Mouse (Mus musculus) heart, embryonic 13.5 days (tissue): ENCODE results near the gene Fndc3b. TPM values are rescaled to one million over a fixed set of nuclear protein-coding genes. Genes with fewer than 3 reads are reported as not detected.

Source experiments
- ATAC-seq: fragments of 200-750 bp; cut with Nextera tagmentation; 2 replicates; pipeline ENCODE4 v1.8.0; 2017; ENCODE audit warnings: moderate TSS enrichment; ENCODE audit not compliant: insufficient number of reproducible peaks, low FRiP score, low TSS enrichment; ENCODE audit errors: extremely low read depth
- H3K27ac ChIP-seq: fragments of 300-500 bp; sonication (generic); replicated peaks from 2 replicates; pipeline ENCODE4 v1.5.1; 2015; ENCODE audit warnings: moderate library complexity, mild to moderate bottlenecking, inconsistent platforms
- H3K27me3 ChIP-seq: fragments of 300-500 bp; sonication (generic); replicated peaks from 2 replicates; pipeline ENCODE4 v1.6.1; 2015; ENCODE audit warnings: mild to moderate bottlenecking, inconsistent platforms
- H3K36me3 ChIP-seq: fragments of 300-500 bp; sonication (generic); 2 replicates; pipeline ENCODE4 v1.6.1; 2015; ENCODE audit warnings: mild to moderate bottlenecking, inconsistent platforms
- H3K4me1 ChIP-seq: fragments of 300-500 bp; sonication (generic); 2 replicates; pipeline ENCODE4 v1.6.1; 2015; ENCODE audit warnings: inconsistent platforms
- H3K4me2 ChIP-seq: fragments of 300-500 bp; sonication (generic); 2 replicates; pipeline ENCODE4 v1.6.1; 2015; ENCODE audit warnings: inconsistent platforms, mild to moderate bottlenecking, moderate library complexity
- H3K4me3 ChIP-seq: fragments of 300-500 bp; sonication (generic); 2 replicates; pipeline ENCODE4 v1.5.1; 2015; ENCODE audit warnings: moderate library complexity, mild to moderate bottlenecking, inconsistent platforms
- H3K9ac ChIP-seq: fragments of 300-500 bp; sonication (generic); 2 replicates; pipeline ENCODE4 v1.6.1; 2015; ENCODE audit warnings: inconsistent platforms, mild to moderate bottlenecking, moderate library complexity
- H3K9me3 ChIP-seq: fragments of 300-500 bp; sonication (generic); 2 replicates; pipeline ENCODE4 v1.6.1; 2016; ENCODE audit warnings: inconsistent platforms
- whole genome bisulfite sequencing: fragments of 180-500 bp; shearing (Covaris S2); methylation state at CpG from one replicate; pipeline ENCODE4 v1.1.7; 2015; ENCODE audit warnings: mixed read lengths; 5-methylcytosine and 5-hydroxymethylcytosine counted together
- polyA plus RNA-seq: library from polyadenylated mRNA; unstranded; fragments of >200 nt; fragmentation: Nextera tagmentation; extraction: Ambion mirVana; gene quantifications from 2 replicates; pipeline ENCODE4 v1.2.1, GENCODE M21; 2015

Gene Fndc3b
- polyA plus RNA-seq, 1 experiment from 2014 or later, result 22.3 TPM

GRCm38 (mm10) chr3:27735113-27735512, 24.0 kb upstream of the Fndc3b start:
- no peaks in the 10 kb centered on the region for H3K36me3 ChIP-seq
- H3K27me3 ChIP-seq, result no peaks in the 10 kb centered on the region
- no peaks in the 10 kb centered on the region for H3K9me3 ChIP-seq
- ATAC-seq, result no peak
- H3K9ac ChIP-seq, result no peak overlapping the region
- no peak overlapping the region for H3K4me2 ChIP-seq
- no peak overlapping the region for H3K4me3 ChIP-seq
- H3K4me1 ChIP-seq, result peaks cover 12% of the 10 kb centered on the region
- WGBS, result 55% methylated on average over 5 of the region's 5 CpGs
- no peak overlapping the region for H3K27ac ChIP-seq

- Histone ChIP-seq H3K4me3 (no peak overlapping the region), H3K36me3 (no peaks in the 10 kb centered on the region), H3K9me3 (no peaks in the 10 kb centered on the region), H3K27me3 (no peaks in the 10 kb centered on the region), H3K4me2 (no peak overlapping the region), H3K9ac (no peak overlapping the region), H3K27ac (no peak overlapping the region), H3K4me1 (peaks cover 29% of the 10 kb centered on the region)
- 67% methylated on average over 8 of the region's 8 CpGs for WGBS
- ATAC-seq, result no peak
Measured at GRCm38 (mm10) chr3:27728798-27729782, 18.0 kb upstream of the Fndc3b start.

GRCm38 (mm10) chr3:27728176-27728575, 17.1 kb upstream of the Fndc3b start:
- no peak overlapping the region for H3K4me3 ChIP-seq
- 11% methylated on average over 7 of the region's 7 CpGs for WGBS
- no peaks in the 10 kb centered on the region for H3K36me3 ChIP-seq
- H3K9me3 ChIP-seq, result no peaks in the 10 kb centered on the region
- H3K27me3 ChIP-seq, result no peaks in the 10 kb centered on the region
- peaks cover 29% of the 10 kb centered on the region for H3K4me1 ChIP-seq
- H3K4me2 ChIP-seq, result no peak overlapping the region
- no peak for ATAC-seq
- no peak overlapping the region for H3K9ac ChIP-seq
- no peak overlapping the region for H3K27ac ChIP-seq

DNA sequence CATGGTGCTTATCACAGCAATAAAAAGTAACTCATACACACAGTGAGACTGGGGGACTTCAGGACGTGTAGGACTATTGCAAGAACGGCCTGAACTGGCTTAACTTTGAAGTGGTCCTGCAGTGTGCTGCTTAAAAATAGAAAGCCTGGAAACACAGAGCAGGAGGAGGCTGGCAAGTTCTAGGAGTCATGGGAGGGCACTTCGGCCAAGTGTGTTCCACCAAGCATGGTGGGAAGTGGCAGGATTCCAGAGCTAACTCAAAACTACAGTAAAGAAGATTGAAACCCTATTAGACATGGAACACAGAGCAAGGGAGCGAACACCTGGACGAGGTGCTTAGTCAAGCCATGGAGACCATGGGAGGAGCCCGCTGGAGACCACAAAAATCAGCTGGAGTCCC, 14.6 kb upstream of the Fndc3b start:
- no peak overlapping the region for H3K4me2 ChIP-seq
- H3K9ac ChIP-seq, result no peak overlapping the region
- ATAC-seq, result no peak
- peak overlapping the region; percentile 34; the same call in 1 of the 2 replicates for H3K27ac ChIP-seq
- no peak overlapping the region for H3K4me3 ChIP-seq
- no peaks in the 10 kb centered on the region for H3K36me3 ChIP-seq
- no peaks in the 10 kb centered on the region for H3K9me3 ChIP-seq
- H3K4me1 ChIP-seq, result peaks cover 29% of the 10 kb centered on the region
- WGBS, result 56% methylated on average over 6 of the region's 6 CpGs
- H3K27me3 ChIP-seq, result no peaks in the 10 kb centered on the region

DNA sequence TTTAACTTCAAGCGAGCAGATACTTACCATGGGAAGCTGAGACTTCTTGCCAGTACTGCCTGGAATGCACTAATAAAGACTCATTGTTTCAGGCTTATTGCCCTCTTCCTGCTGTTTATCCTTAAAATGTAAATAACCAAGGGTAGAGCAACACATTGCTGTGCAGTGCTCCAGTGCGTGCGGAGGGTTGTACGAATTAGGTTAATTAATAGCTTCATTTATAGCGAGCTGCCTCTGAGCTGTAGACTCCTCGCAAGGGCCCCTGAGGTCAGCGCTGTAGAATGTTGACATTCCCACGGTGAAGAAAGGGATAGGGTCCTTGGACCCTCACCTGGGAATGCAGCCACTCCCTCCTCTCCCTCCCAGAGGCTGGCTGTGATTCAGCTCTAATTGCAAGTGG, 13.1 kb upstream of the Fndc3b start:
- Histone ChIP-seq H3K27ac (no peak overlapping the region), H3K9me3 (no peaks in the 10 kb centered on the region), H3K27me3 (no peaks in the 10 kb centered on the region), H3K4me3 (no peak overlapping the region), H3K4me2 (no peak overlapping the region), H3K9ac (no peak overlapping the region), H3K4me1 (peaks cover 19% of the 10 kb centered on the region), H3K36me3 (no peaks in the 10 kb centered on the region)
- no peak for ATAC-seq
- 75% methylated on average over 8 of the region's 8 CpGs for WGBS

DNA sequence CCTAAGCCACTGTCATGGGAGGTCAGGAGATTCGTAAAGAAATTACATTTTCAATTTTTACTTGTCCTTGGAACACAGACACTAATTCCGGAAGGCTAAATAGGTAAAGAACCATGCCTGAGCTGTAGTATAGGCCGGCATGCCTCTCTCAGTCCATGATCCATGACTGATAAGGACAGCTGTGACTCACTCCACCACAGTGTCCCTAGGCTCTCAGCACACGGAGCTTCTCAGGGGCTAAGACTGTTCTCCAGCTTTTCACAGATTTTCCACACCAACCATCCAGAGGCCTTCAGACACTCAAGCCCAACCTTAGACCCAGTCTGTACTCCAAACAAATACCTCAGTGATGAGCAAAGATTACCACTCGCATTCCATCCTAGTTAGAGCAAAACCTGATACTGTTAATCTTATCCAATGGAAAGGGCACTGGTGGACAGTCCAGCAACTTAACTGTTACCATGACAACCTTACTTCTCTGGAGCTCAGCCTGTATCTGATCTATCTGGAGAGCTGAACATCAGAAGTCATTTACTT, 7.8 kb upstream of the Fndc3b start:
- peaks cover 5% of the 10 kb centered on the region; the same call in 1 of the 2 replicates for H3K4me1 ChIP-seq
- H3K4me2 ChIP-seq, result no peak overlapping the region
- H3K27me3 ChIP-seq, result no peaks in the 10 kb centered on the region
- no peaks in the 10 kb centered on the region for H3K36me3 ChIP-seq
- no peak overlapping the region for H3K27ac ChIP-seq
- ATAC-seq, result no peak
- H3K4me3 ChIP-seq, result no peak overlapping the region
- 51% methylated on average over 5 of the region's 5 CpGs for WGBS
- H3K9me3 ChIP-seq, result no peaks in the 10 kb centered on the region
- H3K9ac ChIP-seq, result no peak overlapping the region

GRCm38 (mm10) chr3:27713971-27714370, 2.9 kb upstream of the Fndc3b start:
- Histone ChIP-seq H3K9ac (no peak overlapping the region), H3K27me3 (no peaks in the 10 kb centered on the region), H3K4me1 (peaks cover 3% of the 10 kb centered on the region; the same call in 1 of the 2 replicates), H3K9me3 (no peaks in the 10 kb centered on the region), H3K4me3 (no peak overlapping the region), H3K4me2 (no peak overlapping the region), H3K36me3 (no peaks in the 10 kb centered on the region), H3K27ac (no peak overlapping the region)
- ATAC-seq, result no peak
- WGBS, result 68% methylated on average over 4 of the region's 4 CpGs

- Histone ChIP-seq H3K4me3 (no peak overlapping the region), H3K27ac (no peak overlapping the region), H3K27me3 (no peaks in the 10 kb centered on the region), H3K9me3 (no peaks in the 10 kb centered on the region), H3K4me1 (peaks cover 15% of the 10 kb centered on the region), H3K36me3 (no peaks in the 10 kb centered on the region), H3K9ac (no peak overlapping the region), H3K4me2 (no peak overlapping the region)
- 52% methylated on average over 6 of the region's 6 CpGs for WGBS
- ATAC-seq, result no peak
Measured at GRCm38 (mm10) chr3:27712421-27712820, 1.3 kb upstream of the Fndc3b start.

GRCm38 (mm10) chr3:27709906-27710647, 1.0 kb downstream of the Fndc3b start:
- ATAC-seq, result peak; percentile 72; the same call in 1 of the 2 replicates
- H3K36me3 ChIP-seq, result no peaks in the 10 kb centered on the region
- WGBS, result under 1% methylated on average over 59 of the region's 86 CpGs

GRCm38 (mm10) chr3:27709096-27709905, 1.8 kb downstream of the Fndc3b start:
- ATAC-seq, result no peak
- Histone ChIP-seq H3K4me1 (peaks cover 44% of the 10 kb centered on the region), H3K4me2 (peak overlapping the region; percentile 87), H3K27ac (peak overlapping the region; percentile 100), H3K9ac (peak overlapping the region; percentile 99), H3K36me3 (no peaks in the 10 kb centered on the region), H3K27me3 (no peaks in the 10 kb centered on the region), H3K9me3 (no peaks in the 10 kb centered on the region), H3K4me3 (peak overlapping the region; percentile 92)
- WGBS, result 2% methylated on average over 22 of the region's 22 CpGs

More at GRCm38 (mm10) chr3:27709906-27710647, 1.0 kb downstream of the Fndc3b start:
- Histone ChIP-seq H3K4me3 (peak overlapping the region; percentile 92), H3K4me1 (peaks cover 36% of the 10 kb centered on the region), H3K27me3 (no peaks in the 10 kb centered on the region), H3K9ac (peak overlapping the region; percentile 99), H3K27ac (peak overlapping the region; percentile 100), H3K9me3 (no peaks in the 10 kb centered on the region), H3K4me2 (peak overlapping the region; percentile 87)
